Comparison of ENCODE assay signal across 7 mouse cellular contexts in the genomic region with DNA sequence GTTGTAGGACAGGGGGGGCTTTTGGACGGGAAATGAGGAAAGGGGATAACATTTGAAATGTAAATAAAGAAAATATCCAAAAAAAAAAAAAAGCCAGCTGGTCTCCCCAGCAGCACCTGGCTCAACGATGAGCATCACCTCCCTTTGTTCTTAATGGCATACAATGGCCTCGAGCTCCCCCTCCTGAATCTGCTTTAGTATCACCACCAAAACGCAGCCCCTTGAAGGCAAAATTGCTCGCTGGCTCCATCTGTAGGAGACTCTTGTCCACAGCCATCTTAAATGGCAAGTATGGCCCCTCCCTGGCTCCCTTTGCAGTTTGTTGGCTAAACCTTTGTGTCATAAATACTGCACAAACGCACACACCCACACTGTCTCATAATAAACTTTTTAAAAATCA. TPM values are rescaled to one million over a fixed set of nuclear protein-coding genes. Genes with fewer than 3 reads are reported as not detected.
DNase-seq lines count a peak whose midpoint lies in the region; ATAC-seq and TF ChIP-seq lines count a peak whose summit lies in the region.

No protein-coding gene starts in this region.

- TF ChIP-seq CTCF in lung, embryonic 14.5 days (IDR thresholded peaks at IDR 0.05; ENCODE audit: low read depth) = peak; percentile 37; the same call in 1 of the 2 replicates

- H3K9ac ChIP-seq in embryonic facial prominence, embryonic 14.5 days (ENCODE audit: low read depth, low read length) = no peak overlapping the region
- H3K9ac ChIP-seq in lung, embryonic 14.5 days = no peak overlapping the region

- H3K4me2 ChIP-seq in embryonic facial prominence, embryonic 14.5 days (ENCODE audit: low read depth, low read length) = no peak overlapping the region
- H3K4me2 ChIP-seq in lung, embryonic 14.5 days = no peak overlapping the region

- no peak overlapping the region for H3K27ac ChIP-seq in embryonic facial prominence, embryonic 14.5 days (replicated peaks; ENCODE audit: low read depth, low read length)
- no peak overlapping the region for H3K27ac ChIP-seq in lung, embryonic 14.5 days (ENCODE audit: low read depth)

- no peaks in the 10 kb centered on the region for H3K4me1 ChIP-seq in embryonic facial prominence, embryonic 14.5 days (ENCODE audit: control insufficient read depth, insufficient read depth, low read length)
- H3K4me1 ChIP-seq in lung, embryonic 14.5 days (ENCODE audit: insufficient read depth) = no peaks in the 10 kb centered on the region

- H3K4me3 ChIP-seq in embryonic facial prominence, embryonic 14.5 days (ENCODE audit: low read depth, low read length) = no peak overlapping the region
- no peak overlapping the region for H3K4me3 ChIP-seq in lung, embryonic 14.5 days (ENCODE audit: low read depth, low read length)

- WGBS in embryonic facial prominence, embryonic 14.5 days = 23% methylated on average over 5 of the region's 6 CpGs
- 8% methylated on average over 6 of the region's 6 CpGs for WGBS in lung, embryonic 14.5 days

- peak; percentile 8 to 25 for DNase-seq in left cerebral cortex, adult 18-20 months (ENCODE audit: low spot score in 2 of 2)
- no peak for DNase-seq in left cerebral cortex, adult 11 months (ENCODE audit: low spot score)
- peak; percentile 29 for DNase-seq in WW6 (ENCODE audit: low read depth, low spot score)
- peak; percentile 29 for DNase-seq in embryonic facial prominence, embryonic 14.5 days (ENCODE audit: low spot score)
- peak; percentile 57 for DNase-seq in lung, embryonic 14.5 days
- peak; percentile 42 to 65 for DNase-seq in spleen, postnatal 14 days (ENCODE audit: low spot score in 2 of 2)
- no peak for DNase-seq in kidney, adult 8-10 months

- H3K27me3 ChIP-seq in embryonic facial prominence, embryonic 14.5 days (replicated peaks; ENCODE audit: control insufficient read depth, insufficient read depth, low read length) = no peaks in the 10 kb centered on the region
- H3K27me3 ChIP-seq in lung, embryonic 14.5 days (ENCODE audit: insufficient read depth, low read length) = no peaks in the 10 kb centered on the region

- no peaks in the 10 kb centered on the region for H3K36me3 ChIP-seq in embryonic facial prominence, embryonic 14.5 days (ENCODE audit: control insufficient read depth, insufficient read depth, low read length)
- H3K36me3 ChIP-seq in lung, embryonic 14.5 days (ENCODE audit: insufficient read depth) = no peaks in the 10 kb centered on the region

- ATAC-seq in embryonic facial prominence, embryonic 14.5 days (ENCODE audit: low read depth) = no peak
- ATAC-seq in lung, embryonic 14.5 days (ENCODE audit: insufficient read depth) = no peak

- H3K9me3 ChIP-seq in embryonic facial prominence, embryonic 14.5 days (ENCODE audit: control insufficient read depth, low read length) = no peaks in the 10 kb centered on the region
- H3K9me3 ChIP-seq in lung, embryonic 14.5 days (ENCODE audit: low read depth, low read length) = no peaks in the 10 kb centered on the region

RNA-seq across cellular contexts. Expression of a gene that starts 17.2 kb away (rescaled TPM):
- under 1 TPM; 0.51 to 0.77 TPM for total RNA-seq in left cerebral cortex, adult 18-20 months (2021)
- 5.0 and 5.5 TPM in 2 replicates for polyA plus RNA-seq in embryonic facial prominence, embryonic 14.5 days (2014; fragmentation: Nextera tagmentation; extraction: Ambion mirVana)
- 2.9 and 3.6 TPM in 2 replicates for polyA plus RNA-seq in lung, embryonic 14.5 days (2014; fragmentation: Nextera tagmentation; extraction: Ambion mirVana)

RNA-seq across cellular contexts. Expression of a gene that starts 46.1 kb away (rescaled TPM):
- total RNA-seq in left cerebral cortex, adult 18-20 months (2021) = not detected
- 0.05 and 0.21 TPM in 2 replicates for polyA plus RNA-seq in embryonic facial prominence, embryonic 14.5 days (2014; fragmentation: Nextera tagmentation; extraction: Ambion mirVana)
- polyA plus RNA-seq in lung, embryonic 14.5 days (2014; fragmentation: Nextera tagmentation; extraction: Ambion mirVana) = 0.20 TPM in 1 of 2 replicates, not detected in the other

Comparison
In these comparisons a context has a peak if more than half of its experiments do, and no peak if none do; other contexts are left out.
1. DNase-seq: peak in left cerebral cortex, adult 18-20 months (2 of 2), WW6 (single experiment), embryonic facial prominence, embryonic 14.5 days (single experiment), lung, embryonic 14.5 days (single experiment) and spleen, postnatal 14 days (2 of 2); none in left cerebral cortex, adult 11 months (single experiment) and kidney, adult 8-10 months (0 of 2).